Mouse (Mus musculus) liver, embryonic 11.5 days (tissue): Measurements from ENCODE around the gene Nat8f3. TPM values are rescaled to one million over a fixed set of nuclear protein-coding genes. Genes with fewer than 3 reads are reported as not detected.
"Not testable (repeated sequence)": the region's sequence is repeated elsewhere in the genome, so short reads cannot be mapped to it uniquely, and the experiment has no call there.

ENCODE experiments used
- ATAC-seq: fragments of 200-750 bp; cut with Nextera tagmentation; replicated peaks from 2 replicates; pipeline ENCODE4 v1.8.0; 2017; ENCODE audit warnings: moderate number of reproducible peaks, mild to moderate bottlenecking, moderate TSS enrichment, moderate library complexity; ENCODE audit not compliant: low FRiP score
- DNase-seq: peaks from one replicate; pipeline ENCODE4 v3.0.0-alpha.2; 2017; ENCODE audit warnings: low spot score
- H3K27ac ChIP-seq: fragments of 300-500 bp; sonication (generic); 2 replicates; pipeline ENCODE4 v1.5.1; 2014; ENCODE audit warnings: mild to moderate bottlenecking, low read depth, low read length, control low read depth
- H3K27me3 ChIP-seq: fragments of 300-500 bp; sonication (generic); replicated peaks from 2 replicates; pipeline ENCODE4 v1.6.1; 2014; ENCODE audit warnings: low read length, mixed read lengths; ENCODE audit not compliant: control insufficient read depth, insufficient read depth
- H3K36me3 ChIP-seq: fragments of 300-500 bp; sonication (generic); 2 replicates; pipeline ENCODE4 v1.6.1; 2014; ENCODE audit warnings: mild to moderate bottlenecking, low read length, moderate library complexity, mixed read lengths; ENCODE audit not compliant: control insufficient read depth, insufficient read depth
- H3K4me1 ChIP-seq: fragments of 300-500 bp; sonication (generic); replicated peaks from 2 replicates; pipeline ENCODE4 v1.6.1; 2014; ENCODE audit warnings: low read length, mixed read lengths; ENCODE audit not compliant: control insufficient read depth, insufficient read depth
- H3K4me2 ChIP-seq: fragments of 300-500 bp; sonication (generic); 2 replicates; pipeline ENCODE4 v1.6.1; 2014; ENCODE audit warnings: mild to moderate bottlenecking, control low read depth, moderate library complexity
- H3K4me3 ChIP-seq: fragments of 300-500 bp; sonication (generic); 2 replicates; pipeline ENCODE4 v1.5.1; 2014; ENCODE audit warnings: low read depth, low read length, control low read depth
- H3K9ac ChIP-seq: fragments of 300-500 bp; sonication (generic); 2 replicates; pipeline ENCODE4 v1.6.1; 2014; ENCODE audit warnings: low read depth, low read length, control low read depth
- H3K9me3 ChIP-seq: fragments of 300-500 bp; sonication (generic); 2 replicates; pipeline ENCODE4 v1.6.1; 2016; ENCODE audit warnings: low read length, inconsistent platforms, mixed read lengths; ENCODE audit not compliant: control insufficient read depth
- WGBS: fragments of 180-500 bp; shearing (Covaris S2); extraction: QIAGEN DNeasy Blood & Tissue Kit; methylation state at CpG from one replicate; pipeline ENCODE4 v1.1.7; 2014; 5-methylcytosine and 5-hydroxymethylcytosine counted together
- microRNA-seq: library from miRNA; unstranded; fragments of <30 nt; microRNA quantifications from one replicate; pipeline ENCODE4, GENCODE M21; 2017; ENCODE audit warnings: borderline number of aligned reads
- polyA plus RNA-seq: library from polyadenylated mRNA; unstranded; fragments of >200 nt; fragmentation: Nextera tagmentation; extraction: Ambion mirVana; gene quantifications from 2 replicates; pipeline ENCODE4 v1.2.1, GENCODE M21; 2014

Gene Nat8f3
- polyA plus RNA-seq, 1 experiment from 2014 or later = 0.14 TPM

DNA sequence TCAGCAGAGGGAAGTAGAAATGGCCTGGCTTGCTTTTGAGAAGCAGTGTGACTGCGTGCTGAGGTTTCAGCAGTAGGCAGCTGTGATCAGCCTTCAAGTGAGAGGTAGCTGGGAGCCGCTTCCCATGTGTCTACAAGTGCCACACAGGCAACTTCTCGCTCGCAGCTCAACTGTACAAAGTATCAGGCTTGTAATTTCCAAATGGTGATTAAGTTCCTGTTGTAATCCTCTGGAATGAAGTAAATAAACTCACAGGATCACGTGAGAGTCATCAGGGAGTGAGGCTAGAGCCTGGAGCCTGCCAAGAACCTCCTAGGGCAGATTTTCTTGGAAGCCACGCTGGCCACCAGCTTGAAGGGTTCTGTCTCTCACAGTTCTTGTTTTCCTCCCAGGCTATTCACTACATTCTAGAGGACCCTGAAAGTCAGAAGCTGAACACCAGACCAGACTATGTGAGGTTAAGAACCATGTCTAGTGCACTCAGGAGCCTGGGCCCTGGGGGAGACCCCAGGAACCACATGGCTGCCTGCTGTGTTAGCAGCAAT is 9.8 kb downstream of the Nat8f3 start:
- not testable (repeated sequence) for DNase-seq, ATAC-seq, H3K4me3 ChIP-seq, H3K36me3 ChIP-seq, H3K9me3 ChIP-seq, H3K4me1 ChIP-seq, H3K9ac ChIP-seq, H3K27me3 ChIP-seq, H3K27ac ChIP-seq, H3K4me2 ChIP-seq
- WGBS = 50% methylated on average over 3 of the region's 6 CpGs

DNA sequence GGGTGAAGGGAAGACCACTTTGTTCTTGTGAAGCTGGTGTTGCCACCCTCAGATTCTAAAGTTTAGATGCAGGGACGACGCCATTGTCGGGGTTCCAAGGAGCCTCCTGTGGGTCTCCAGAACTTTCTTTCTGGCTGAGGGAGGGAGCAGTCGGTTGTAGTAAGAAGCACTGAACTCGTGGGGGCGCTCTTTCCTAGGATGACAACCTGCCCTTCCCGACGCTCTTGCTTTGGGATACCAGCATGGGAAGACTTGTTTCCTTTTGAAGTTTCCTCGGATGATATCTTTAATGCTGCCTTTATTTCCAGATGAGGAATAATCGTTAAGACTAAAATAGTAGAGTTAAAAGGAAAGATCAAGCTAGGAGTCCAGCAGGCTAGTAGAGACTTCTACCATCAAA is 52.4 kb downstream of the Nat8f3 start, which contains the start of gene Nat8f7:
Gene Nat8f7, minus strand, starts transcription at position 101 of the 400 bp plus-strand sequence.
- WGBS = 75% methylated on average over 10 of the region's 10 CpGs
- DNase-seq, H3K9me3 ChIP-seq, ATAC-seq, H3K27me3 ChIP-seq, H3K27ac ChIP-seq, H3K36me3 ChIP-seq, H3K4me2 ChIP-seq, H3K4me3 ChIP-seq, H3K4me1 ChIP-seq, H3K9ac ChIP-seq: not testable (repeated sequence)

DNA sequence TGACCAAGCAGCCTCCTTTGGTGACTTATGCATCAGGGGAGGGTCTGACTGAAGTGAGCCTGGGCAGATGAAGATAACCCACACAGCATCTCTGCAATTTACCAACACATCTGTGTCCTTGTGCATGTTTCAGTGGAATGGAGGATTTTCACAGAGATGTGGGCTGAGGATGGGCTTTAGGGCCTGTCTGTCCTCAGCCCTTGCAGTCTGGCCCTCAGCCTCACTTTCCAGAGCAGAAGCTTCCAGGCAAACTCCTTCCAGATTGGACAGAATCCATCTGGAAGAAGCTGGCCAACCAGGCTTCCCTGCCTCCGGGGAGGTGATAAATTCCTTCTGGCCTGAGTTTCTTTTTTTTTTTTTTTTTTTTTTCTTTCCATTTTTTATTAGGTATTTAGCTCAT is 55.9 kb downstream of the Nat8f3 start:
- not testable (repeated sequence) for H3K4me2 ChIP-seq, DNase-seq, H3K4me3 ChIP-seq, H3K27me3 ChIP-seq, H3K36me3 ChIP-seq, H3K9ac ChIP-seq, ATAC-seq, H3K9me3 ChIP-seq, H3K4me1 ChIP-seq, H3K27ac ChIP-seq
- WGBS = 88% methylated on average over 1 of the region's 1 CpGs

DNA sequence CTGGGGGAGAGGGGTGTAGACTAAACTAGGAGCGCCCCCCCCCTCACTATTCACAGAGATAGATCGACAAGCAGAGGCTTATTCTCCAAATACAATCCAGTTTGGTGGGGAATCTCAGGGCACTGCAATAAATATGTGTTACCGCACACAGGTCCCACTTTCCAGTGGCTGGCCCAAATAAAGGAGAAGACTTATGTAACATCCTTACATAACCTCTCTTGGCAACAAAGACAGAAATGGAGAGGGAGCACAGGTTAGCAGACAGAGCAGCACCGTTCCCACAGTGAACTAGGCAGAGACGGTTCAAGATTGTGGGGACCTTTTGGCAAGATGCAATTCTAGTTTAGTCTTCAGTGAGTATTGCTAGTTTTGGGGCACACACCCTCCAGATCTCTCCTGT is 56.3 kb downstream of the Nat8f3 start:
- not testable (repeated sequence) for H3K4me3 ChIP-seq
- 90% methylated on average over 5 of the region's 5 CpGs for WGBS

DNA sequence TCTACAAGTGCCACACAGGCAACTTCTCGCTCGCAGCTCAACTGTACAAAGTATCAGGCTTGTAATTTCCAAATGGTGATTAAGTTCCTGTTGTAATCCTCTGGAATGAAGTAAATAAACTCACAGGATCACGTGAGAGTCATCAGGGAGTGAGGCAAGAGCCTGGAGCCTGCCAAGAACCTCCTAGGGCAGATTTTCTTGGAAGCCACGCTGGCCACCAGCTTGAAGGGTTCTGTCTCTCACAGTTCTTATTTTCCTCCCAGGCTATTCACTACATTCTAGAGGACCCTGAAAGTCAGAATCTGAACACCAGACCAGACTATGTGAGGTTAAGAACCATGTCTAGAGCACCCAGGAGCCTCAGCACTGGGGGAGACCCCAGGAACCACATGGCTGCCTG is 63.6 kb downstream of the Nat8f3 start:
- not testable (repeated sequence) for H3K4me3 ChIP-seq, H3K9me3 ChIP-seq, H3K4me2 ChIP-seq, ATAC-seq, H3K27ac ChIP-seq, H3K36me3 ChIP-seq, H3K9ac ChIP-seq, H3K4me1 ChIP-seq, DNase-seq, H3K27me3 ChIP-seq
- 83% methylated on average over 2 of the region's 4 CpGs for WGBS

More for the DNA sequence above, 56.3 kb downstream of the Nat8f3 start:
- H3K4me2 ChIP-seq, ATAC-seq, H3K9ac ChIP-seq, H3K36me3 ChIP-seq, H3K4me1 ChIP-seq, H3K27me3 ChIP-seq, H3K27ac ChIP-seq, DNase-seq, H3K9me3 ChIP-seq: not testable (repeated sequence)

Small RNA genes lying within 50 kb of the gene (microRNA-seq; reads per million reads assigned to microRNA genes)
- not detected for gene Gm27317
- not detected for gene Mir6375

Other genes with a start within 250 kb of the Nat8f3 start
- 6.0 and 6.3 TPM in 2 replicates for gene Alms1, start 178.2 kb downstream of the Nat8f3 start, polyA plus RNA-seq
- gene Nat8f7, start 52.5 kb downstream of the Nat8f3 start, polyA plus RNA-seq = not detected in 2 replicates
- not detected in 2 replicates for gene Nat8f6, start 55.2 kb upstream of the Nat8f3 start, polyA plus RNA-seq
- gene Nat8f5, start 55.2 kb upstream of the Nat8f3 start, polyA plus RNA-seq = not detected in 2 replicates
- gene Nat8, start 66.3 kb upstream of the Nat8f3 start, polyA plus RNA-seq = not detected in 2 replicates
- gene Nat8f2, start 103.4 kb upstream of the Nat8f3 start, polyA plus RNA-seq = not detected in 2 replicates
- 1.9 TPM in 2 replicates for gene Nat8f4, start 139.1 kb upstream of the Nat8f3 start, polyA plus RNA-seq
- gene Tprkb, start 146.1 kb upstream of the Nat8f3 start, polyA plus RNA-seq = 37.1 and 38.4 TPM in 2 replicates
- 5.2 and 6.8 TPM in 2 replicates for gene Nat8f1, start 149.9 kb upstream of the Nat8f3 start, polyA plus RNA-seq
- gene Dusp11, start 195.9 kb upstream of the Nat8f3 start, polyA plus RNA-seq = 58.7 and 59.9 TPM in 2 replicates